Mouse (Mus musculus) spleen, adult 2 months (tissue): ENCODE measurements around the gene S100a16.

Experiments used
- CTCF ChIP-seq: fragments of 200-500 bp; IDR thresholded peaks from 2 replicates; pipeline ENCODE4 v1.5.1; 2011; ENCODE audit warnings: mild to moderate bottlenecking, inconsistent platforms; ENCODE audit not compliant: insufficient read depth, insufficient read length, insufficient replicate concordance; ENCODE audit errors: extremely low read depth
- POLR2A ChIP-seq: fragments of 200-500 bp; IDR thresholded peaks from 2 replicates; pipeline ENCODE4 v1.6.1; 2011; ENCODE audit warnings: low read depth, low read length, inconsistent platforms

- TF ChIP-seq CTCF (no peak), POLR2A (no peak)
Observed at GRCm38 (mm10) chr3:90587361-90588101, 50.5 kb downstream of the S100a16 start.
